In the genomic region with DNA sequence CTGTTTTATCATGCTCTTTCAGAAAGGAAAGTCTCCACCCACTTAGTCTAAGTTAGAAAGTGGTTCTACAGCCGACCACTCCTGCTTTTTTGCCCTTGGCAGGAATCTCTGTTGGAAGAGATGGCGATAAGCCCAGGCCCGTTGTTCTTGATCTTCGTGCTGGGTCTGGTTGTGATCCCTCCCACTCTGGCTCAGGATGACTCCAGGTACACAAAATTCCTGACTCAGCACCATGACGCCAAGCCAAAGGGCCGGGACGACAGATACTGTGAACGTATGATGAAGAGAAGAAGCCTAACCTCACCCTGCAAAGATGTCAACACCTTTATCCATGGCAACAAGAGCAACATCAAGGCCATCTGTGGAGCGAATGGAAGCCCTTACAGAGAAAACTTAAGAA, we compare ENCODE assay signal across 26 mouse cellular contexts. TPM values are rescaled to one million over a fixed set of nuclear protein-coding genes. Genes with fewer than 3 reads are reported as not detected.
DNase-seq lines count a peak whose midpoint lies in the region; ATAC-seq lines count a peak whose summit lies in the region.
"Had no signal": no experiment of that assay in that cellular context is flagged by ENCODE, and none has a peak within 500 bp of the region (broad histone marks: within the 10 kb centered on the region; RNA-seq: fewer than 3 reads in every experiment).

No protein-coding gene starts in this region.

- H3K4me2 ChIP-seq in embryonic facial prominence, embryonic 14.5 days (ENCODE audit: low read depth, low read length) = no peak overlapping the region
- H3K4me2 ChIP-seq in limb, embryonic 15.5 days = no peak overlapping the region
- H3K4me2 ChIP-seq: embryonic facial prominence, embryonic 13.5 days; forebrain, embryonic 13.5 days; heart, embryonic 12.5 days; heart, embryonic 15.5 days; hindbrain, embryonic 12.5 days; hindbrain, embryonic 15.5 days had no signal

- no peak overlapping the region for H3K27ac ChIP-seq in embryonic facial prominence, embryonic 14.5 days (replicated peaks; ENCODE audit: low read depth, low read length)
- H3K27ac ChIP-seq in embryonic facial prominence, embryonic 10.5 days (replicated peaks) = no peak overlapping the region
- H3K27ac ChIP-seq in limb, embryonic 15.5 days = 0 out of 2 replicates have a peak overlapping the region, but pooled peaks have one; percentile 33
- H3K27ac ChIP-seq in limb, embryonic 10.5 days = no peak overlapping the region
- H3K27ac ChIP-seq: embryonic facial prominence, embryonic 13.5 days; forebrain, embryonic 10.5 days; forebrain, embryonic 13.5 days; heart, embryonic 15.5 days; hindbrain, embryonic 12.5 days; hindbrain, embryonic 15.5 days had no signal

- H3K9ac ChIP-seq in embryonic facial prominence, embryonic 14.5 days (ENCODE audit: low read depth, low read length) = no peak overlapping the region
- H3K9ac ChIP-seq in limb, embryonic 15.5 days = no peak overlapping the region
- H3K9ac ChIP-seq: embryonic facial prominence, embryonic 13.5 days; forebrain, embryonic 13.5 days; heart, embryonic 12.5 days; heart, embryonic 15.5 days; hindbrain, embryonic 12.5 days; hindbrain, embryonic 15.5 days had no signal

- H3K36me3 ChIP-seq in embryonic facial prominence, embryonic 14.5 days (ENCODE audit: control insufficient read depth, insufficient read depth, low read length) = no peaks in the 10 kb centered on the region
- H3K36me3 ChIP-seq in embryonic facial prominence, embryonic 10.5 days (replicated peaks) = no peaks in the 10 kb centered on the region
- no peaks in the 10 kb centered on the region for H3K36me3 ChIP-seq in limb, embryonic 15.5 days
- H3K36me3 ChIP-seq in limb, embryonic 10.5 days = no peaks in the 10 kb centered on the region
- H3K36me3 ChIP-seq: embryonic facial prominence, embryonic 13.5 days; forebrain, embryonic 10.5 days; G1E; heart, embryonic 12.5 days; heart, embryonic 15.5 days; hindbrain, embryonic 12.5 days had no signal

- ATAC-seq in embryonic facial prominence, embryonic 14.5 days (ENCODE audit: low read depth) = peak; percentile 15; the same call in 1 of the 2 replicates
- ATAC-seq in limb, embryonic 15.5 days (ENCODE audit: insufficient number of reproducible peaks, low FRiP score, low TSS enrichment, low read depth) = no peak
- ATAC-seq: forebrain, embryonic 13.5 days; forebrain, embryonic 16.5 days; Patski had no signal

- H3K9me3 ChIP-seq in embryonic facial prominence, embryonic 14.5 days (ENCODE audit: control insufficient read depth, low read length) = no peaks in the 10 kb centered on the region
- no peaks in the 10 kb centered on the region for H3K9me3 ChIP-seq in embryonic facial prominence, embryonic 10.5 days
- H3K9me3 ChIP-seq in limb, embryonic 15.5 days = no peaks in the 10 kb centered on the region
- no peaks in the 10 kb centered on the region for H3K9me3 ChIP-seq in limb, embryonic 10.5 days (replicated peaks)
- H3K9me3 ChIP-seq: embryonic facial prominence, embryonic 13.5 days; forebrain, embryonic 10.5 days; forebrain, embryonic 13.5 days; G1E; heart, embryonic 12.5 days; heart, embryonic 15.5 days; hindbrain, embryonic 12.5 days; hindbrain, embryonic 15.5 days had no signal

- H3K4me1 ChIP-seq in embryonic facial prominence, embryonic 14.5 days (ENCODE audit: control insufficient read depth, insufficient read depth, low read length) = no peaks in the 10 kb centered on the region
- no peaks in the 10 kb centered on the region for H3K4me1 ChIP-seq in embryonic facial prominence, embryonic 10.5 days
- no peaks in the 10 kb centered on the region for H3K4me1 ChIP-seq in limb, embryonic 15.5 days
- no peaks in the 10 kb centered on the region for H3K4me1 ChIP-seq in limb, embryonic 10.5 days
- H3K4me1 ChIP-seq: embryonic facial prominence, embryonic 13.5 days; forebrain, embryonic 10.5 days; forebrain, embryonic 13.5 days; heart, embryonic 12.5 days; heart, embryonic 15.5 days; hindbrain, embryonic 12.5 days; hindbrain, embryonic 15.5 days had no signal

- no peaks in the 10 kb centered on the region for H3K27me3 ChIP-seq in embryonic facial prominence, embryonic 14.5 days (replicated peaks; ENCODE audit: control insufficient read depth, insufficient read depth, low read length)
- no peaks in the 10 kb centered on the region for H3K27me3 ChIP-seq in embryonic facial prominence, embryonic 10.5 days (replicated peaks; ENCODE audit: low read depth, poor library complexity, severe bottlenecking)
- no peaks in the 10 kb centered on the region for H3K27me3 ChIP-seq in limb, embryonic 15.5 days
- H3K27me3 ChIP-seq in limb, embryonic 10.5 days (ENCODE audit: low read depth, poor library complexity, severe bottlenecking) = no peaks in the 10 kb centered on the region
- H3K27me3 ChIP-seq: embryonic facial prominence, embryonic 13.5 days; forebrain, embryonic 13.5 days; heart, embryonic 12.5 days; heart, embryonic 15.5 days; hindbrain, embryonic 12.5 days; hindbrain, embryonic 15.5 days; Patski had no signal

- H3K4me3 ChIP-seq in embryonic facial prominence, embryonic 14.5 days (ENCODE audit: low read depth, low read length) = no peak overlapping the region
- no peak overlapping the region for H3K4me3 ChIP-seq in embryonic facial prominence, embryonic 10.5 days
- no peak overlapping the region for H3K4me3 ChIP-seq in limb, embryonic 15.5 days
- H3K4me3 ChIP-seq in limb, embryonic 10.5 days = no peak overlapping the region
- H3K4me3 ChIP-seq: embryonic facial prominence, embryonic 13.5 days; forebrain, embryonic 10.5 days; forebrain, embryonic 13.5 days; heart, embryonic 12.5 days; heart, embryonic 15.5 days; hindbrain, embryonic 12.5 days; hindbrain, embryonic 15.5 days had no signal

- no peak for DNase-seq in embryonic facial prominence, embryonic 14.5 days (ENCODE audit: low spot score)
- no peak for DNase-seq in embryonic facial prominence, embryonic 10.5 days (ENCODE audit: low spot score)
- no peak for DNase-seq in limb, embryonic 10.5 days (ENCODE audit: low spot score)
- peak; percentile 36 for DNase-seq in urinary bladder, postnatal 14 days (ENCODE audit: low spot score)
- DNase-seq in urinary bladder, postnatal 36 days (ENCODE audit: low spot score in 2 of 2) = no peak
- DNase-seq: adrenal gland, adult 2 months; adrenal gland, postnatal 14 days; cerebellum, adult 11 months; cerebellum, adult 2 months; cerebellum, adult 9-11 months; cerebellum, postnatal 25 days; gastrocnemius, postnatal 10 days; gastrocnemius, postnatal 36 days; heart, postnatal 14 days had no signal

- WGBS in embryonic facial prominence, embryonic 14.5 days = 60% methylated on average over 9 of the region's 9 CpGs
- 80% methylated on average over 9 of the region's 9 CpGs for WGBS in embryonic facial prominence, embryonic 10.5 days
- WGBS in limb, embryonic 15.5 days = 60% methylated on average over 9 of the region's 9 CpGs
- WGBS in limb, embryonic 10.5 days = 84% methylated on average over 9 of the region's 9 CpGs

RNA-seq across cellular contexts. Expression of a gene that starts 10.3 kb away (rescaled TPM):
- 8.8 and 10.3 TPM in 2 replicates for polyA plus RNA-seq in embryonic facial prominence, embryonic 14.5 days (2014; fragmentation: Nextera tagmentation; extraction: Ambion mirVana)
- 2.3 and 3.5 TPM in 2 replicates for polyA plus RNA-seq in embryonic facial prominence, embryonic 10.5 days (2016; fragmentation: Nextera tagmentation; extraction: Ambion mirVana)
- polyA plus RNA-seq in limb, embryonic 15.5 days (2015; fragmentation: Nextera tagmentation; extraction: Ambion mirVana) = 10.1 and 10.5 TPM in 2 replicates
- polyA plus RNA-seq in limb, embryonic 10.5 days (2016; fragmentation: Nextera tagmentation; extraction: Ambion mirVana) = 1.5 and 1.8 TPM in 2 replicates
- polyA plus RNA-seq: G1E had no signal

RNA-seq across cellular contexts. Expression of a gene that starts 10.4 kb away (rescaled TPM):
- polyA plus RNA-seq in embryonic facial prominence, embryonic 14.5 days (2014; fragmentation: Nextera tagmentation; extraction: Ambion mirVana) = 63.8 and 73.0 TPM in 2 replicates
- 8.3 and 9.0 TPM in 2 replicates for polyA plus RNA-seq in embryonic facial prominence, embryonic 10.5 days (2016; fragmentation: Nextera tagmentation; extraction: Ambion mirVana)
- polyA plus RNA-seq in limb, embryonic 15.5 days (2015; fragmentation: Nextera tagmentation; extraction: Ambion mirVana) = 68.6 and 83.1 TPM in 2 replicates
- polyA plus RNA-seq in limb, embryonic 10.5 days (2016; fragmentation: Nextera tagmentation; extraction: Ambion mirVana) = 5.1 and 6.6 TPM in 2 replicates
- polyA plus RNA-seq: G1E had no signal

RNA-seq across cellular contexts. Expression of a gene that starts 12.9 kb away (rescaled TPM):
- not detected in 2 replicates for polyA plus RNA-seq in embryonic facial prominence, embryonic 14.5 days (2014; fragmentation: Nextera tagmentation; extraction: Ambion mirVana)
- polyA plus RNA-seq in embryonic facial prominence, embryonic 10.5 days (2016; fragmentation: Nextera tagmentation; extraction: Ambion mirVana) = 0.10 and 0.17 TPM in 2 replicates
- not detected in 2 replicates for polyA plus RNA-seq in limb, embryonic 15.5 days (2015; fragmentation: Nextera tagmentation; extraction: Ambion mirVana)
- not detected in 2 replicates for polyA plus RNA-seq in limb, embryonic 10.5 days (2016; fragmentation: Nextera tagmentation; extraction: Ambion mirVana)
- polyA plus RNA-seq: adrenal gland, adult 2 months; cerebellum, adult 2 months; embryonic facial prominence, embryonic 13.5 days; forebrain, embryonic 10.5 days; forebrain, embryonic 13.5 days; forebrain, embryonic 16.5 days; G1E; heart, embryonic 12.5 days; heart, embryonic 15.5 days; hindbrain, embryonic 12.5 days; hindbrain, embryonic 15.5 days; Patski had no signal

RNA-seq across cellular contexts. Expression of a gene that starts 22.4 kb away (rescaled TPM):
- 1.3 TPM in 2 replicates for polyA plus RNA-seq in embryonic facial prominence, embryonic 14.5 days (2014; fragmentation: Nextera tagmentation; extraction: Ambion mirVana)
- not detected in 2 replicates for polyA plus RNA-seq in embryonic facial prominence, embryonic 10.5 days (2016; fragmentation: Nextera tagmentation; extraction: Ambion mirVana)
- polyA plus RNA-seq in limb, embryonic 15.5 days (2015; fragmentation: Nextera tagmentation; extraction: Ambion mirVana) = 0.58 and 1.6 TPM in 2 replicates
- polyA plus RNA-seq in limb, embryonic 10.5 days (2016; fragmentation: Nextera tagmentation; extraction: Ambion mirVana) = 0.14 TPM in 1 of 2 replicates, not detected in the other
- polyA plus RNA-seq: forebrain, embryonic 13.5 days; Patski had no signal

RNA-seq across cellular contexts. Expression of a gene that starts 27.0 kb away (rescaled TPM):
- polyA plus RNA-seq in embryonic facial prominence, embryonic 14.5 days (2014; fragmentation: Nextera tagmentation; extraction: Ambion mirVana) = not detected in 2 replicates
- polyA plus RNA-seq in embryonic facial prominence, embryonic 10.5 days (2016; fragmentation: Nextera tagmentation; extraction: Ambion mirVana) = not detected in 2 replicates
- not detected in 2 replicates for polyA plus RNA-seq in limb, embryonic 15.5 days (2015; fragmentation: Nextera tagmentation; extraction: Ambion mirVana)
- not detected in 2 replicates for polyA plus RNA-seq in limb, embryonic 10.5 days (2016; fragmentation: Nextera tagmentation; extraction: Ambion mirVana)
- polyA plus RNA-seq: adrenal gland, adult 2 months; cerebellum, adult 2 months; embryonic facial prominence, embryonic 13.5 days; forebrain, embryonic 10.5 days; forebrain, embryonic 13.5 days; G1E; heart, embryonic 12.5 days; heart, embryonic 15.5 days; hindbrain, embryonic 12.5 days; intestine, embryonic 14.5 days; Patski had no signal
